Mouse (Mus musculus) 3134 (cell line): ENCODE measurements around the gene Gng2.
A peak's percentile ranks its signal among the peaks of the same experiment; 100 is the strongest.
"Not testable (repeated sequence)": the region's sequence is repeated elsewhere in the genome, so short reads cannot be mapped to it uniquely, and the experiment has no call there.

ENCODE experiments used
- DNase-seq: peaks from one replicate; pipeline ENCODE4 v3.0.0-alpha.2; 2011; ENCODE audit warnings: low spot score; ENCODE audit not compliant: insufficient read length; ENCODE audit errors: extremely low read depth

Gng2 gene

GRCm38 (mm10) chr14:19867286-19867935 is 110.0 kb downstream of the Gng2 start:
- no peak for DNase-seq

DNA sequence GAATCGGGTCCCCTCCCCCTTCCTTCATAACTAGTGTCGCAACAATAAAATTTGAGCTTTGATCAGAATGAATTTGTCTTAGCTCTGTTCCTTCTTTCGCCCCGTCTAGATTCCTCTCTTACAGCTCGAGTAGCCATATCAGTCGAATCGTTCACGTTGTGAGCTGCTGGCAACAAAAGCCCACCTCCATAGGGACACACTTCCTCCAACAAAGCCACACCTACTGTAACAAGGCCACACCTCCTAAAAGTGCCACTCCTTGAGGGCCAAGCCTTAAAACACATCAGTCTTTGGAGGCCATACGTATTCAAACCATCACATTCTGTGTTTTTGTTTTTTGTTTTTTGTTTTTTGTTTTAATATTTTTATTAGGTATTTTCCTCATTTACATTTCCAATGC is 112.3 kb downstream of the Gng2 start:
- DNase-seq: not testable (repeated sequence)

DNA sequence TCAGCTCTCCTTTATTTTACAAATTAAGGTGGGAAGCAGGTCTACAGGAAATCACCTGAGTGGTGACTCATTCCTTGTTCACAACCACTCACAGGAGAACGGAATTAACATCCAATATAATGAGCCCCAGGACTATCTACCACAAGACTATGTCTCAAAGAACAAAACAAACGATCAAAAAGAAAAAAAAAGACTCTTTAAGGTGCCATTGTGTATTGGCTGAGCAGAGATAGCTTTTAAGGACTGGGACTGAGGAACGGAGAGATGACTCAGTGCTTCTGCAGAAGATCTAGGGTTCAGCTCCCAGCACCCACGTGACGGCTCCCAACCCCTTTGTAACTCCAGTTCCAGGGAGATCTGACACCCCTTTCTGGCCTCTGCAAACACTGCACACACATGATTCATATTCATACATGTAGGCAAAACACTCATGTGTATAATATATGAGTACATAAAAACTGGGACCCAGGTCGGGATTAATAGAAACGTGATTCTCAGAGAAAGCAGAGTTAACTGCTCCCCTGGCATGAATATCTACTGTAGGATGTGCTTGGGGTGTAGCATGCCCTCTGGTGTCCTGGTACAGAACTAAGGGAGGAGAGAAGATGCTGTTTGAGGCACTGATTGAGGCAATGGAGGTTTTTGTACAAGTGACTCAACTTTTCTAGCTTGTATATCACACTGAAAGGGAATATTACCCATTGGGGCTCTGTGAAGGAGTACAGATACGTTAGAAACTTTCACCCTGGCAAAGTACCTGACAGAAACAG is 115.9 kb downstream of the Gng2 start:
- no peak for DNase-seq

GRCm38 (mm10) chr14:19860281-19860680 is 117.1 kb downstream of the Gng2 start:
- no peak for DNase-seq

DNA sequence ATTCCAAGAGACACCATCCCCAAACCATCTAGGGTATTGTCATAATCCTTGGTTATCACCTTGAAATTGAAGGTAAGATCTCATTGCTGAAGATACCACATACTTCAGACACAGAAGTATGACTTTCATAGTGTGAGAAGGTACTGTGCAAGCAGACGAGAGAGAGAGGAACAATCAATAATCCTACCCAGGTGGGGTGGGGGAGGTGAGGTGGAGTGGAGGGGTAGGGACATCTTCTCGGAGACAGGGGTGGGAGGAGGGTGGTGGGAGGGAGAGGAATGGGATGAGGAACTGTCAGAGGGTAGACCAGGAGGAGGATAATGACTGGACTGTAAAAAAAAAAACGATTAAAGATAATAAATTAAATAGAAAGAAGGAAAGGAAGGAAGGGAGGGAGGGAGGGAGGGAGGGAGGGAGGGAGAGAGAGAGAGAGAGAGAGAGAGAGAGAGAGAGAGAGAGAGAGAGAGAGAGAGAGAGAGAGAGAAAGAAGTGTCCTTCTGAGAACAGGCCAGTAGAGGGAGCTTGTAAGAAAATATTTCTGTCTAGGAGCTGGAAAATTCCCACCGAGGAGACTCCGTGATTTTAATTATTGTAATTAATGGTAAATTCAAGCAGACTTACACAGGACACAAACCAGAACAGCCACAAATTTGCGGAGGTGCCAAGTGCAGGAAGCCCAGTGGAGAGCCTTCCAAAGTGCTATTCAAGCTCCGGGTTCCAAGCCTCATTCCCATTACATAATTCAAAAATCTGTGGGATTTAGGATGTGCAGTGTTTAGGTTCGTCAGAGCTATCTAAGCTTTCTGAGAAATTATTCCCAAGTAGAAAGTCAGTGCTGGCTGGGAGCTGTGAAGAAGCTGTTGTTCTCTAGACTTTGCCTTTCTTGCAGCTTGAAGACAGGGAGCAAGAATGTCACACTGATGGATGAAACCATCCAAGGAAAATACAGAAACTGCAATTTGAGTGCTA is 118.3 kb downstream of the Gng2 start:
- no peak for DNase-seq

DNA sequence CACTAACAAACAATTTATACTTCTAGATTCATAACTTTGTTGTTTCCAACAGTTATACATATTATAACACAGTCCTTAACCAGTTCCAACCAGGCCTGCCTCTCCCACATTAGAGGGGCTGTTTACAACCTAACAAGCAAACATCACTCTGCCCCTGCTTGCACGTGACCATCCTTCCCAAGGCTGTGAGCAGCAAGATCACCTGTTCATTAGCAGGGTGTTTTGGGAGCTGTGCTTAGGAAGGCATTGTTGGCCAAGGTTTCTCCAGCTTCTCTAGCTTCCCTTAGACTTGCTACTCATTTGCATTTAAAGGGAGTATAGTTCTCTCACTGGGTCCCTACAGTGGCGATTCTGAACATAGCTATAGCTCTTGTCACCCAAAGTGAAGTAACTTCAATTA is 119.1 kb downstream of the Gng2 start:
- DNase-seq: no peak

DNA sequence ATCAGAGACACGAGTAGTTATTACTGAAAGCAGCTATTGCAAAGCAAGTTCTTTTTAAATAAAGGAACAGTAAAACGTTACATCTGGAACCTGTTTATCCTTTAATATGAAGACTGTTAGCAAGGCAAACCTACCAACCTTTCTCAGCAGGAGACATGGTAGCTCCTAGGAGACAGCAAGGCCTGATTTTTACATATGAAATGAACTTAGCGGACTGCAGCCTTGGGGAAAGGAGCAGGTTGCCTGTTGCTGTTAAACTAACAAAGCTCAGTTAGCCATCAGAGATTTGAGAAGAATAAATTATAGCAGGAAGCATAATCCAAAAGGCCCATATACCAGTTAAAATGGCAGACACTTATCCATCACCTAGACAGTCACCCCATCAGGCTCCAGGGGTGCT is 124.0 kb downstream of the Gng2 start:
- DNase-seq: no peak

- peak; percentile 58 for DNase-seq
Observed at GRCm38 (mm10) chr14:19839600-19840332, 137.7 kb downstream of the Gng2 start.

DNA sequence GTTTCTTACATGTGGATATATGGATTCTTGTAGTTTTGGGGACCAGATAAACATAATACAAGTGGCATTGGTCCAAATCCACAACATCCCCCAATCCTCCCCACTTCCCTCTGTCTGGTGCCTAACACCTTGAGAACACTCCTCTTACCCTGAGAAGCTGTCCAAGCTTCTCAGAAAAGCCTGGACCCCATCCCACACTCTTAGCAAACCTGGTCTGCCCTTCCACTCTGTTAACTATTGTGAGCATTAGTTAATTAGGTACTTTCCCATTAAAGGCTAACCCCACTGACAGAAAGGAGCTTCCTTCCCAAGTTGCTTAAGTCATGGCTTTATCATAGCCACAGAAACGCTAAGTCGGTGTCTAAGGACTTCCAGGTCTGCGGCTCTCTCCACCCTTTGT is 141.1 kb downstream of the Gng2 start:
- no peak for DNase-seq

GRCm38 (mm10) chr14:19825481-19825880 is 151.9 kb downstream of the Gng2 start:
- DNase-seq: no peak

DNA sequence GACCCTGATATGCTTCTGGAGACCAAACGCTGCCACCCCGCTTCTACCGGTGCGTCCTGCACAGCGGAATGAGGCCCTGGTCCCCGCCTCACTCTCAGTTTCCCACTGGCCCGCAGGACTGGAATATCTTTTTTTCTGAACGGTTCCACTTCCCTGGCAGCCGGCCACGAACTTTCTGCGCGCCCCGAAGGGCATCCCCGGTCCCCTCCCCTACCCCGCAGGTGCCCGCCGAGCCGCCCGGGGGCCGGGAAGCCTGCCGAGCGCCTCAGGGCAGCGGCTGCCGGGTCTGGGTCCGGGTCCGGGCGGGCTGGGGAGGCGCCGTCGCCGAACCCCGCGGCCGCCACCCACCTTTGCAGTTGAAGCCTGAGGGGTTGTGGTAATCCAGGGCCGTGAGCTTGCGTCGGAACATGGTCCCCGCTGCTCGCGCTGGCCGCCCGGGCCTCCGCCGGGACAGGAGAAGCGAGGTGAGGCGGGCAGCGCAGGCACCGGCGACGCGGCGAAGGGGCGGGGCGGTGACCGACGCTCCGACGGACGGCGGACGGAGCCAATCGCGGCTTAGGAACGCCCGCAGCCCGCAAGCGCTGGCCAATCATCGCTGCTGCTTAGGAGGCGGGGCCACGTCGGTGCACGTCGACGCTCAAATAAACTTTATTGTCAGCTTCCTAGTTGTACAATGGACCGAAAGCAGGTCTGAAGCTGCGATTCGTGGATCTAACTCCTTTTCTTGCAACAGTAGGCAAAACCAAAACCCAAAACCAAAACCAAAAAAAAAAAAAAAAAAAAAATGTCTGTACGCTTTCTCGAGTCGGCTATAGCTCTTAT is 153.9 kb downstream of the Gng2 start, which contains the start of gene Rtraf:
Gene Rtraf (minus strand): TSS at position 504 of the 822 bp plus-strand sequence.
- peak; percentile 93 for DNase-seq
